Mouse (Mus musculus) liver, embryonic 11.5 days (tissue): ENCODE measurements around the gene Rad52. TPM values are rescaled to one million over a fixed set of nuclear protein-coding genes. Genes with fewer than 3 reads are reported as not detected.

Experiments
- polyA plus RNA-seq: library from polyadenylated mRNA; unstranded; fragments of >200 nt; fragmentation: Nextera tagmentation; extraction: Ambion mirVana; gene quantifications from 2 replicates; pipeline ENCODE4 v1.2.1, GENCODE M21; 2014

Rad52 gene
- polyA plus RNA-seq, 1 experiment from 2014 or later, result 23.9 TPM

Other genes with a start within 250 kb of the Rad52 start
- gene Erc1, start 54.5 kb upstream of the Rad52 start, polyA plus RNA-seq, result 11.8 and 12.3 TPM in 2 replicates
- gene Wnk1, start 136.0 kb downstream of the Rad52 start, polyA plus RNA-seq, result 46.6 and 55.2 TPM in 2 replicates
- not detected in 2 replicates for gene Ninj2, start 190.7 kb downstream of the Rad52 start, polyA plus RNA-seq